Mouse (Mus musculus): Measurements from ENCODE around the gene Sar1b. TPM values are rescaled to one million over a fixed set of nuclear protein-coding genes. Genes with fewer than 3 reads are reported as not detected.
"Not testable (repeated sequence)": the region's sequence is repeated elsewhere in the genome, so short reads cannot be mapped to it uniquely, and the experiment has no call there.

The Sar1b gene
- total RNA-seq, 4 experiments from 2014 or later, result 63.7 to 73.2 (median 67.6) TPM

DNA sequence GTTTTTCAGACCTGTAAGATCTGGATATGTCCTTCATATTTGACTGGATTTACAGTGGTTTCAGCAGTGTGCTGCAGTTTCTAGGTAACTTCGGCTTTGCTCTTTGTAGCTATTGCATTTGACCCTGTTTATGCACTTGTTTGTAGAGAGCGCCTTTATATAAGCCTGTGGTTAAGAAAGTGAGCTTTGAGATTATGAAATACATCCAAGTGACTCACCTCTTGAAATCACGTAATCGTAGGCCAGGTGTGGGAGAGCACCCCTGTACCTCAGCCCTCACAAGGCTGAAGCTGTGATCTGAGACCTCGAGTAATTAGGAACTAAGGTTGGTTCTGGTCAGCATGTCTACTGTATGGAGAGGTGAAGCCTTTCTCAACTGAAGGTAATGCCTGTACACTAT, 14.0 kb downstream of the Sar1b start:
- DNase-seq (ENCODE audit: low spot score in 2 of 2), result no peak

DNA sequence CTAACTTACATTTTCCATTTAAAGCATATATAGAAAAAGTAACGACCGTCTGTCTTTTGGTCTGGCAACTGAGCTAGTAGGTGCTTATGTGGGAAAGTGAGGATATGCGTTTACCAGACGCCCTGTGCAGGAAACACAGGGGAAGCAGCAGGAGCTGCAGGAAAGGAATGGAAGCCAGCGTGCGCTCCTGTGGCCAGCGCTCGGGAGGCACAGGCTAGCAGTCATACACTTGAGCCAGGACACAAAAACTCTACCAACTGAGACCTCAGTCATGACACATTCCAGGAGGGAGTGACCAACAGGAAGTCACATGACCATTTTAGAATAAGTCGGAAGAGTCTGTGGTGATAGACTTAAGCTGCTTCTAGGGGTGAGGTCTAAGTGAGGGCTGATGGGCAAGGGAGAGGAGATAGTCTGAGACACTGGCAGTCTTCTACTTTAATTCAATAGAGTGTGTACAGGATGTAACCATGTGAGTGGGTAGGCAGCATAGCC, 17.3 kb downstream of the Sar1b start:
- DNase-seq (ENCODE audit: low spot score in 2 of 2), result no peak

- no peak for DNase-seq (ENCODE audit: low spot score in 2 of 2)
These were observed 19.2 kb downstream of the Sar1b start for GRCm38 (mm10) chr11:51782721-51783120.

DNA sequence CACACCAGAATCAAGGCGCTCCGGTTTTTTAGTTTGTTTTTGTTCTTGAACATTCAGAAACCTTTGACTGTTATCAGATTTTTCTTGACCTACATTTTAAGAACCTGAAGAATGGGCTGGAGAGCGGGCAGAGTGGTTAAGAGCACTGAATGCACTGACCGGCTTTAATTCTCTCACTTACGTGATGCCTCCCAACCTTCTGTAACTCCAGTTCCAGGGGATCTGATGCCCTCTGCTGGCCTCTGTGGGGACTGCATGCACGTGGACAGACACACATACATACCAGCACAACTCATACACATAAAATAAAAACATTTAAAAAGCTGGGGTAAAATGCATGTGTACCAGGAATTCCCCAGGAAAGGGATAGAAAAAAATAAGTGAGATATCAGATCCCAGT, 22.4 kb downstream of the Sar1b start:
- no peak for DNase-seq (ENCODE audit: low spot score in 2 of 2)

DNA sequence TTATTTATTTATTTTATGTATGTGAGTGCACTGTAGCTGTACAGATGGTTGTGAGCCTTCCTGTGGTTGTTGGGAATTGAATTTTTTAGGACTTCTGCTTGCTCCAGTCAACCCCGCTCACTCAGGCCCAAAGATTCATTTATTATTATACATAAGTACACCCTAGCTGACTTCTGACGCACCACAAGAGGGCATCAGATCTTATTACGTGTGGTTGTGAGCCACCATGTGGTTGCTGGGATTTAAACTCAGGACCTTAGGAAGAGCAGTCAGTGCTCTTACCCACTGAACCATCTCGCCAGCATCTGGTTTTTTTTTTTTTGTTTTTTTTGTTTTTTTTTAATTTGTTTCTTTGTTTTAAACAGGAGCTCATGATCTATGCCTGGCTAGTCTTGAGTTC, 26.2 kb downstream of the Sar1b start:
- DNase-seq (ENCODE audit: low spot score in 2 of 2), result not testable (repeated sequence)

- DNase-seq (ENCODE audit: low spot score in 2 of 2), result no peak
These were observed 27.2 kb downstream of the Sar1b start for GRCm38 (mm10) chr11:51790662-51791061.

GRCm38 (mm10) chr11:51796272-51796671, 32.8 kb downstream of the Sar1b start:
- no peak for DNase-seq (ENCODE audit: low spot score in 2 of 2)

GRCm38 (mm10) chr11:51800634-51801325, 37.3 kb downstream of the Sar1b start:
- DNase-seq (ENCODE audit: low spot score in 2 of 2), result peak in 1 of 2 experiments; percentile 55

GRCm38 (mm10) chr11:51805221-51805981, 41.9 kb downstream of the Sar1b start:
- DNase-seq (ENCODE audit: low spot score in 2 of 2), result peak; percentile 43 to 66

DNA sequence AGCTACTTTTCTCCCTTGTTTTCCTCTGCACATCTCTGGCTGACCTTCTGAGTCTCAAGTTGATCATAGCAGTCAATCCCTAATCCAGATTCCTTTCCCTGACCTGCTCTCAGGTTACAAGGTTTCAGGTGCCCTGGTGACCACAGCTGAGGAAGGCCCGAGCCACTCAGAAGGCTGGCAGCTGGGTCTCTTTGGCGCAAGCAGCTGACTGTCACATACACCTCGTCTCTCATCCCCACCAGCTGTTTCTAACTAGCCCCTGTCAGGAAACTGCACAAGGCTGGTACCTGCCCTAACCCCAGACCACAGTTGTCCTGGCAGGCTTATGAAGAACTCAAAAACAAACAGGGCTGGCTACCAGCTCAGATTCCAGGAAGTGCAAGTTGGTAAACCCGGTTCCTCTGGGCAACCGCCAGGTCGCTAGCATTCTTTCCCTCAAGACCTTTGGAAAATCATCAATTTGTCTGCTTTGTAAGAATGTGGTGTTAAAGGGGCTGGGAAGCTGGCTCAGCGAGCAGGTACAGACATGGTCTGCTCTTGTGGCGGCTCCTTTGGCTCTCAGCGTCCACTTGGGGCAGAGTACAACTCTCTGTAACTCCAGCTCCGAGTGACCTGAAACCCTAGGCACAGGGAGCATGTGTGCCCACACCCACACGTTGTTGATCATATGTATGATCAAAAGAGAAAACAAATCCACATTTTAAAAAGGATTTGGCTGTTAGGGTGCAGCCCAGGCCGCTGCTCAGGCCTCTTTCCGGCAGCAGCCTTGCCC, 43.8 kb downstream of the Sar1b start:
- DNase-seq (ENCODE audit: low spot score in 2 of 2), result no peak

DNA sequence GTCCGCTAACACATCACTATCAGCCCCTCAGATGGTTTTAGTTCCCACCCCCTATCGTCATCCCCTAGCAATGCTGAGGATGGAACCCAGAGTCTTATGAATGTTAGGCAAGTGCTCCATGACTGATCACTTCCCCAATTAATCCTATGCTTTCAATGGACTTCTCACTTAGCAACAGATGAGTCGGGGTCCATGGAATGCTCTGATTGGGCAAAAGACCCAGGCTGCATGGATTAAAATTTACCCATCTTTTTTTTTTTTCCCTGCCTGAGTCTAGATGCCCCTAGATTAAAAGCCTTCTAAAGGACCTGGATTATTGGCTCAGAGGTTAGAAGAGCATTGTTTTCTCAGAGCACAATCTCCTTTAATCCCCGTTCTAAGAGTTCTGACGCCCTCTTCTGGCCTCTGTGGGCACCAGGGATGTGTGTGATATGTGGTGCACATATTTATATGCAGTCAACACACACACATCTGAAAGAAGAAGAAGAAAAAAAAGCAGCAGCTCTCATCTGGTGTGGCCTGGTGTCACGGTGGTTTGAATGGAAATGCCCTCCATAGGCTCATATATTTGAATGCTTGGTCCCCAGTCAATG, 46.2 kb downstream of the Sar1b start:
- DNase-seq (ENCODE audit: low spot score in 2 of 2), result no peak

DNA sequence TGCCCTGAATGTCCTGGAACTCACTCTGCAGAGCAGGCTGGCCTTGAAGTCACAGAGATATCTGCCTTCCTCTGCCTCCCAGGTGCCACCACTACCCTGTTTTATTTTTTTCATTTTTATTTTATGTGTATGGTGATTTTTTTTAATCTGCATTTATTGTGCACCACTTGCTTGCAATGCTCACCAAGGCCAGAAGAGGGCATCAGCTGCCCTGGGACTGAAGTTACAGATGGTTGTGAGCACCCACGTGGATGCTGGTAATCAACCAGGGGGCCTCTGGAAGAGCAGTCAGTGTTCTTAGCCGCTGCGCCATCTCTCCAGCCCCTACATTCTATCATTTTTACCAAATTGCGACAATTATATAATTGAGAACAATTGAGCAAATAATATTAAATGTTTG, 47.7 kb downstream of the Sar1b start:
- DNase-seq (ENCODE audit: low spot score in 2 of 2), result no peak

DNA sequence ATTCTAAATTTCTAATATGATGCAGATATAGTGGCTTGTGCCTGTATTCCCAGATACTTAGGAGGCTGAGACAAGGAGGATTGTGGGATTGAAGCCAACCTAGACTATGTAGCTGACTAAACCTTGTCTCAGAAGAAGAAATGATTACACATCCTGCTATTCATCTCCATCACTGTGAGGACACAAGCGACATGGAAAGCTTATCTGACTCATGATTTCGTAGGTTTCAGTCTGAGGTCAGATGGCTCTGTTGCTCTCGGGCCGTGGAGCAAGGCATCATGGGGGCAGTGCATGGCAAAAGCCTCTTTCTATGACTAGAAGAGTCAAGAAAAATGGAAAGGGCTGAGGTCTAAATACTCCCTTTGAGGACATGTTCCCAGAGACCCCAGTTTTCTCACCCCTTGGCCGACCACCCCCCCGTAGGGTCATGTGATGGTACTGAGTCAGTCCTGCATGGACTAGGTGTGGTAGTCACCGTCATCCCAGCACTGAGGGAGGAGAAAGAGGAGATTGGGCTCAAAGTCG, 48.6 kb downstream of the Sar1b start:
- no peak for DNase-seq (ENCODE audit: low spot score in 2 of 2)

DNA sequence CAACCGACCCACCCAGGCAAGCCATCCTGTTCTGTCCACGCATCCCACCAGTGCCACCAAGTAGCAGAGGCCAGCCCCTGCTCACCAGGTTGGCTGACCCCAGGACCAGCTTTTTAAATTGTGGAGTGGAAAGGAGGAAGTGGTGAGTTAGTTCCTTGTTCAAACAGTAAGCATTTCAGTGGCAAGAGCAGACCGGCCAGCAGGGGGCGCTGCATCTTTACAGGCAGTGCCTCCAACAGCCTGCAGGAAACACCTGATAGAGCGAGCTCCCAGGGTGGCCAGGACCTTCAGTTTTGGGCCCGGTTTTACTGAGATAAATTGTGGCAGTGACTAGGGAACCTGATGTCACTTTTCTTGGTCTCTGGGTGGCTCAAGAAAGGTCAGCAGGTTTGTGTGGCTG, 54.3 kb downstream of the Sar1b start:
- peak; percentile 66 to 80 for DNase-seq (ENCODE audit: low spot score in 2 of 2)

- no peak for DNase-seq (ENCODE audit: low spot score in 2 of 2)
These were observed 55.4 kb downstream of the Sar1b start for GRCm38 (mm10) chr11:51818837-51819236.

GRCm38 (mm10) chr11:51819964-51820363, 56.5 kb downstream of the Sar1b start:
- no peak for DNase-seq (ENCODE audit: low spot score in 2 of 2)

DNA sequence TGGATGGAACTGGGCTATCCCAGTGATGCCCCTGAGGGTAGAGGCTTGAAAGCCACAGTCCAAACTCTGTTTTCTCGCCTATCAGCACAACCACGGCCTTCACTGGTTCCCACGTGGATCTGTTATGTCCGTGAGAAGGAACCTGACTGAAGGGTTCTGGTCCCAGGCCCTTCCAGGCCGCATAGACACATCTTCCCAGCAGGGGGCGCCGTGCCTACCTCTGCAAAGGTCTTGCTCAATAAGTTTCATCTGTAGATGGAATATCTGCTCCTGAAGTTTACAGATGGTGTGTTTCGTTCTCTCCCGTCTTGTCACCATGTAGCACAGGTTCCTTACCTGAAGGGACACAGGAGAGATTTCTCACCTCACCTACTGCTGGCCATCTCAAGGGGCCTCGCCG, 57.4 kb downstream of the Sar1b start:
- DNase-seq (ENCODE audit: low spot score in 2 of 2), result peak in 1 of 2 experiments; percentile 64

DNA sequence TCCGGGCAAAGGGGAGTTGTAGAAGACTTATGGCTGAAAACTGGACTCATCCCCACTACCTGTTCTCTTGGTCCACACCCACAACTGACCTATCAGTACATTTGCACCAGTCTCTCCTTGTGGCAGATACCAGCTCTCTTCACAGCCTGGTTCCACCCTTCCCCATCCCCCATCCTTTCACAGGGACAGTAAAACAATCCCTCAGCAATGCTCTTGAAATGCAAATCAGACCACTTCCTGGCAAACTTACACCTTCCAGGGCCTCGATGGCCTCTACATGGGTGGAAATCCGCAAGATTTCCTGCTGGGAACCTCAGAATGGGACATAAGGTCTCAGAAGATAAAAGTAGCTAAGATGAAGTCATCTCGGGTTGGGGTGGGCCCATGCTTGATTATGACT, 59.2 kb downstream of the Sar1b start:
- DNase-seq (ENCODE audit: low spot score in 2 of 2), result no peak

DNA sequence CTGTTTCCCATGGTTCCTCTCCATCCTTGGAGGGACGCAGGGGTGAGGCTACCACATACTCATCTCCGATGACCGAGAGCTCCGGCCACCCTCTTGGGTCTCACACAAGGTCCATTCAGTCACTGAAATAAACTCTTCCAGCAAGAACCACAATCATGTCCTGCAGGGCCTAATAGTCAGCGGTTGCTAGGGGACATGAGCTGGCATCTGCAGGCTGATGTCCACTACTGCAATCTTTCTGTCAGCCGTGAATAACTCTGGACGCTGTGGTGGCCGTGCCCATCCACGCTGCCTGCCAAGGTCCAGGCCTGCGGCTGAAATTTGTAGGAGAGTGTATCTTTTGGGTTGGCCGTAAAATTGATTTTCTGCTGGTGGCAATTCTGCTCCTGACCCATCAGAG, 59.8 kb downstream of the Sar1b start:
- no peak for DNase-seq (ENCODE audit: low spot score in 2 of 2)

DNA sequence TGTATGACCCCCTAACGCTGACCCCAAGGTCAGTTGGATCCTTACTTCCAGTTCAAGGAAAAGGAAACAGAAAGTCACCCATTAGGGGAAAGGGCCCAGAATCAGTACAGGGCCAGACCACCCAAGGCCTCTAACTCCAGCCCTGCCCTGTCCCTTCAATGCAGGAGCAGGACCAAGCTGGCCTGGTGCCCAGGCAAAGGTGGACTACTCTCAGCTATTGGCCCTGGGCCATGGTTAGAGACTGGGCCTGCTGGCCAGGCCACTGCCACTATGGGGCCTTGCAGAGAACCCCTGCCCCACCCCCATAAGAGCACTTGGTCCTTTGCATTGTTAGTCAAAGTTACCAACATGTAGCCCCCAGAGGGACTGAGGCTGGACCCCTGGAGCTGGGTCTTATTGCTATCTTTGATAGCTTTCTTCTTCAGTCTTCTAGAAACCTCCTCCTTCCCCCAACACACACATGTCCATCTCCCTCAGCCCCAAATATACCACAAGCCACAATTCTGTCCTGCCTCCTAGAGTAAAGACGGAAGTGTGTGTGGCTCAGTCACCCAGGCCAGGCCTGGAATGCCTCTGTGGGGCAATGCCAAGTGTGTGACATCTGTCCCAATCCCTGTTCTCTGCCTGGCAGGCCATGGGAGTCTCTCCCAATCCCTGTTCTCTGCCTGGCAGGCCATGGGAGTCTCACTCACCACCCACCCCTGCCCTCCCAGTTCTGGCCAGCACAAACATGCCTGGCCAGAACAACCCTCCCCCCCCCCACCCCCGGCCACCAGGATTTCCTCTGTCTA, 60.7 kb downstream of the Sar1b start:
- no peak for DNase-seq (ENCODE audit: low spot score in 2 of 2)
